Mouse (Mus musculus) limb, embryonic 10.5 days (tissue): ENCODE measurements around the gene Ptov1. TPM values are rescaled to one million over a fixed set of nuclear protein-coding genes. Genes with fewer than 3 reads are reported as not detected.

Experiments
- DNase-seq: peaks from one replicate; pipeline ENCODE4 v3.0.0-alpha.2; 2017; ENCODE audit warnings: low spot score
- H3K27ac ChIP-seq: fragments of 300-500 bp; sonication (generic); 2 replicates; pipeline ENCODE4 v1.5.1; 2016; ENCODE audit warnings: mild to moderate bottlenecking
- H3K27me3 ChIP-seq: fragments of 300-500 bp; sonication (generic); 2 replicates; pipeline ENCODE4 v1.6.1; 2016; ENCODE audit warnings: low read depth, mild to moderate bottlenecking; ENCODE audit not compliant: poor library complexity, severe bottlenecking
- H3K36me3 ChIP-seq: fragments of 300-500 bp; sonication (generic); 2 replicates; pipeline ENCODE4 v1.6.1; 2016; ENCODE audit warnings: mild to moderate bottlenecking, moderate library complexity
- H3K4me1 ChIP-seq: fragments of 300-500 bp; sonication (generic); 2 replicates; pipeline ENCODE4 v1.6.1; 2016
- H3K4me3 ChIP-seq: fragments of 300-500 bp; sonication (generic); 2 replicates; pipeline ENCODE4 v1.5.1; 2016; ENCODE audit warnings: mild to moderate bottlenecking, moderate library complexity
- H3K9me3 ChIP-seq: fragments of 300-500 bp; sonication (generic); replicated peaks from 2 replicates; pipeline ENCODE4 v1.6.1; 2016; ENCODE audit warnings: mild to moderate bottlenecking
- WGBS: fragments of 180-500 bp; shearing (Covaris S2); methylation state at CpG from one replicate; pipeline ENCODE4 v1.1.7; 2016; 5-methylcytosine and 5-hydroxymethylcytosine counted together
- polyA plus RNA-seq: library from polyadenylated mRNA; unstranded; fragments of >200 nt; fragmentation: Nextera tagmentation; extraction: Ambion mirVana; gene quantifications from 2 replicates; pipeline ENCODE4 v1.2.1, GENCODE M21; 2016

Ptov1 gene
- polyA plus RNA-seq, 1 experiment from 2014 or later = 504 TPM

GRCm38 (mm10) chr7:44895593-44896434 lies 26.2 kb upstream of the Ptov1 start, which contains the start of gene Fuz:
Gene Fuz, plus strand, starts transcription at chr7:44896079.
- H3K4me1 ChIP-seq = peaks cover 50% of the 10 kb centered on the region
- peak within 1 kb of the TSS; percentile 91 for H3K27ac ChIP-seq
- H3K36me3 ChIP-seq = peaks cover 34% of the 10 kb centered on the region
- peak within 1 kb of the TSS; percentile 66 for H3K4me3 ChIP-seq
- WGBS = 2% methylated on average over 34 of the region's 34 CpGs
- no peaks in the 10 kb centered on the region for H3K27me3 ChIP-seq
- DNase-seq = peak; percentile 91
- H3K9me3 ChIP-seq = no peaks in the 10 kb centered on the region

GRCm38 (mm10) chr7:44895206-44895592 lies 25.6 kb upstream of the Ptov1 start:
- H3K36me3 ChIP-seq = peaks cover 34% of the 10 kb centered on the region
- H3K4me3 ChIP-seq = peak overlapping the region; percentile 66
- no peaks in the 10 kb centered on the region for H3K27me3 ChIP-seq
- H3K4me1 ChIP-seq = peaks cover 52% of the 10 kb centered on the region
- H3K9me3 ChIP-seq = no peaks in the 10 kb centered on the region
- H3K27ac ChIP-seq = peak overlapping the region; percentile 91
- DNase-seq = no peak
- 78% methylated on average over 7 of the region's 7 CpGs for WGBS

- no peaks in the 10 kb centered on the region for H3K27me3 ChIP-seq
- DNase-seq = no peak
- 87% methylated on average over 3 of the region's 3 CpGs for WGBS
- H3K4me1 ChIP-seq = peaks cover 52% of the 10 kb centered on the region
- peaks cover 32% of the 10 kb centered on the region for H3K36me3 ChIP-seq
- no peak overlapping the region for H3K4me3 ChIP-seq
- no peaks in the 10 kb centered on the region for H3K9me3 ChIP-seq
- H3K27ac ChIP-seq = no peak overlapping the region
Observed at GRCm38 (mm10) chr7:44894175-44894574, 24.6 kb upstream of the Ptov1 start.

GRCm38 (mm10) chr7:44893197-44893596 lies 23.6 kb upstream of the Ptov1 start:
- Histone ChIP-seq H3K4me3 (peak overlapping the region; percentile 88), H3K27me3 (no peaks in the 10 kb centered on the region), H3K9me3 (no peaks in the 10 kb centered on the region), H3K27ac (peak overlapping the region; percentile 98), H3K4me1 (peaks cover 43% of the 10 kb centered on the region), H3K36me3 (peaks cover 32% of the 10 kb centered on the region)
- no peak for DNase-seq
- WGBS = 42% methylated on average over 8 of the region's 8 CpGs

- peak; percentile 90 for DNase-seq
- Histone ChIP-seq H3K4me3 (peak within 1 kb of the TSS; percentile 88), H3K27ac (peak within 1 kb of the TSS; percentile 98), H3K36me3 (peaks cover 38% of the 10 kb centered on the region), H3K9me3 (no peaks in the 10 kb centered on the region), H3K27me3 (no peaks in the 10 kb centered on the region), H3K4me1 (peaks cover 43% of the 10 kb centered on the region)
- 0% methylated on average over 56 of the region's 56 CpGs for WGBS
Observed at GRCm38 (mm10) chr7:44892276-44892921, 22.8 kb upstream of the Ptov1 start, which contains the start of gene Med25. Gene Med25, minus strand, starts transcription at chr7:44892712.

- peaks cover 43% of the 10 kb centered on the region for H3K36me3 ChIP-seq
- WGBS = 31% methylated on average over 6 of the region's 6 CpGs
- H3K9me3 ChIP-seq = no peaks in the 10 kb centered on the region
- peak overlapping the region; percentile 98 for H3K27ac ChIP-seq
- no peaks in the 10 kb centered on the region for H3K27me3 ChIP-seq
- no peak for DNase-seq
- H3K4me3 ChIP-seq = peak overlapping the region; percentile 88
- H3K4me1 ChIP-seq = peaks cover 36% of the 10 kb centered on the region
Observed at GRCm38 (mm10) chr7:44891611-44892010, 22.0 kb upstream of the Ptov1 start.

- no peaks in the 10 kb centered on the region for H3K27me3 ChIP-seq
- WGBS = 89% methylated on average over 4 of the region's 4 CpGs
- H3K27ac ChIP-seq = no peak overlapping the region
- peaks cover 30% of the 10 kb centered on the region for H3K4me1 ChIP-seq
- H3K4me3 ChIP-seq = peak overlapping the region; percentile 88
- H3K9me3 ChIP-seq = no peaks in the 10 kb centered on the region
- DNase-seq = no peak
- peaks cover 52% of the 10 kb centered on the region for H3K36me3 ChIP-seq
Observed at GRCm38 (mm10) chr7:44890737-44891136, 21.1 kb upstream of the Ptov1 start.

GRCm38 (mm10) chr7:44890180-44890579 lies 20.6 kb upstream of the Ptov1 start:
- DNase-seq = no peak
- H3K4me1 ChIP-seq = peaks cover 24% of the 10 kb centered on the region
- WGBS = 92% methylated on average over 7 of the region's 7 CpGs
- no peaks in the 10 kb centered on the region for H3K27me3 ChIP-seq
- H3K4me3 ChIP-seq = no peak overlapping the region; the same call in 1 of the 2 replicates
- H3K27ac ChIP-seq = no peak overlapping the region
- H3K36me3 ChIP-seq = peaks cover 58% of the 10 kb centered on the region
- H3K9me3 ChIP-seq = no peaks in the 10 kb centered on the region

- Histone ChIP-seq H3K36me3 (peaks cover 75% of the 10 kb centered on the region), H3K4me1 (peaks cover 20% of the 10 kb centered on the region), H3K4me3 (peak overlapping the region; percentile 13; the same call in 1 of the 2 replicates), H3K27ac (no peak overlapping the region), H3K9me3 (no peaks in the 10 kb centered on the region), H3K27me3 (no peaks in the 10 kb centered on the region)
- DNase-seq = no peak
- WGBS = 93% methylated on average over 13 of the region's 13 CpGs
Observed at GRCm38 (mm10) chr7:44888256-44889105, 18.9 kb upstream of the Ptov1 start.

- Histone ChIP-seq H3K27ac (no peak overlapping the region), H3K36me3 (peaks cover 90% of the 10 kb centered on the region), H3K27me3 (no peaks in the 10 kb centered on the region), H3K4me1 (peaks cover 15% of the 10 kb centered on the region), H3K9me3 (no peaks in the 10 kb centered on the region), H3K4me3 (no peak overlapping the region)
- 94% methylated on average over 7 of the region's 7 CpGs for WGBS
- DNase-seq = no peak
Observed at GRCm38 (mm10) chr7:44886964-44887363, 17.4 kb upstream of the Ptov1 start.

- no peak overlapping the region for H3K4me3 ChIP-seq
- no peaks in the 10 kb centered on the region for H3K4me1 ChIP-seq
- WGBS = 95% methylated on average over 5 of the region's 5 CpGs
- no peak for DNase-seq
- no peak overlapping the region for H3K27ac ChIP-seq
- H3K27me3 ChIP-seq = no peaks in the 10 kb centered on the region
- H3K36me3 ChIP-seq = peaks cover 100% of the 10 kb centered on the region
- H3K9me3 ChIP-seq = no peaks in the 10 kb centered on the region
Observed at GRCm38 (mm10) chr7:44884637-44885036, 15.0 kb upstream of the Ptov1 start.

GRCm38 (mm10) chr7:44883036-44883435 lies 13.4 kb upstream of the Ptov1 start:
- no peak overlapping the region for H3K4me3 ChIP-seq
- H3K9me3 ChIP-seq = no peaks in the 10 kb centered on the region
- 94% methylated on average over 3 of the region's 3 CpGs for WGBS
- H3K27ac ChIP-seq = no peak overlapping the region
- H3K27me3 ChIP-seq = no peaks in the 10 kb centered on the region
- no peaks in the 10 kb centered on the region for H3K4me1 ChIP-seq
- peaks cover 100% of the 10 kb centered on the region for H3K36me3 ChIP-seq
- DNase-seq = no peak
